Mouse (Mus musculus) Patski (cell line): ENCODE measurements at regions not wholly inside any gene's neighbourhood (a gene's known extent, or its start where the extent isn't known, plus 50 kb on each side); places are given as distances from the start of the nearest gene placed in this dataset.

ENCODE experiments used
- ATAC-seq: fragments of 100-300 bp; one replicate; pipeline ENCODE4 v1.8.0; 2021
- CTCF ChIA-PET: fragments of 350-600 bp; sonication (Branson Sonifier 250); formaldehyde crosslinking; loops from one replicate; lab custom pipeline; 2022; ENCODE audit warnings: inconsistent platforms; lab: Charles Lee
- POLR2A ChIA-PET: fragments of 350-600 bp; sonication (Branson Sonifier 250); formaldehyde crosslinking; loops from one replicate; lab custom pipeline; 2022; ENCODE audit warnings: antibody characterized with exemption, inconsistent platforms; lab: Charles Lee
- DNase-seq: peaks from one replicate; pipeline ENCODE4 v3.0.0-alpha.2; 2011; ENCODE audit warnings: low read depth, low spot score
- H3K27me3 ChIP-seq: fragments of 371-371 bp; one replicate; pipeline ENCODE4 v1.5.1; 2021
- CTCF ChIP-seq: fragments of 100-300 bp; IDR thresholded peaks from one replicate; pipeline ENCODE4 v1.5.1; 2021
- in situ Hi-C: fragments of 300-500 bp; cut with MboI; formaldehyde crosslinking; loops from 3 replicates; pipeline ENCODE4 v1.11.1; 2018; ENCODE audit warnings: low pct_unique_long_range_greater_than_20kb, mixed read lengths

- DNase-seq, result no peak
- in situ Hi-C loops, result no loop called here
- no peak for ATAC-seq
- ChIA-PET CTCF (interaction anchor here (0.8 kb wide), 1 partner anchor 34 kb away, joined by 3 read pairs; no protein-coding TSS in a partner anchor), POLR2A (interaction anchor here (0.7 kb wide), 1 partner anchor 8 kb away, joined by 4 read pairs; no protein-coding TSS in a partner anchor)
- H3K27me3 ChIP-seq, result no peaks in the 10 kb centered on the region
- no peak for TF ChIP-seq CTCF
Measured at GRCm38 (mm10) chr17:47295315-47296011, 73.2 kb upstream of the Mrps10 start.

DNA sequence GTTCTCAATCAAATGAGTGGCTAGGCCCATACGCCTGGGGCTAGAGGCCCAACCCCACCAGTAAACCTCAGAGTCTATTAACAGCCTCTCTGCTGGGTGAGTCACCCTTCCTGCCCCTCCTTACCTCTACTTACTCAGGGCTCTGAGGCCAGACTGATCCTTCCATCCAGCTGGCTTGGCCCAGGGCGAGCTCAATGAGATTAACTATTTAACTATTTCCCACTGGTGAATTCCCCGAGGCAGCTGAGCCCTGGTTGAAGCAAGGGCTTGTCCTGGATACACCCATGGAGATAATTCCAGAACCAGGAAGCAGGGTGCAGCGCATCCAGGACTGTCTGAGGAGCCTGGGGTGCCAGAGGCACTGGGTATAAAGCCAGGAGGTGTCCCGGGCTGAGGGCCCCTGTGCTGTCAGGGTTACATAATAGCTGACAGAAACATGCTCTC, 74.6 kb upstream of the Mrps10 start:
- H3K27me3 ChIP-seq, result no peaks in the 10 kb centered on the region
- ChIA-PET POLR2A (interaction anchor here (0.9 kb wide), 1 partner anchor 12 kb away, joined by 3 read pairs; no protein-coding TSS in a partner anchor), CTCF (interaction anchor here (1.2 to 2.2 kb wide), 2 partner anchors 10 to 26 kb away, joined by 3 to 4 read pairs; no protein-coding TSS in a partner anchor)
- DNase-seq (peak; percentile 93), ATAC-seq (peak; percentile 99)
- in situ Hi-C loops, result no loop called here
- TF ChIP-seq CTCF, result no peak

GRCm38 (mm10) chr17:47293178-47293577, 75.5 kb upstream of the Mrps10 start:
- DNase-seq, result no peak

DNA sequence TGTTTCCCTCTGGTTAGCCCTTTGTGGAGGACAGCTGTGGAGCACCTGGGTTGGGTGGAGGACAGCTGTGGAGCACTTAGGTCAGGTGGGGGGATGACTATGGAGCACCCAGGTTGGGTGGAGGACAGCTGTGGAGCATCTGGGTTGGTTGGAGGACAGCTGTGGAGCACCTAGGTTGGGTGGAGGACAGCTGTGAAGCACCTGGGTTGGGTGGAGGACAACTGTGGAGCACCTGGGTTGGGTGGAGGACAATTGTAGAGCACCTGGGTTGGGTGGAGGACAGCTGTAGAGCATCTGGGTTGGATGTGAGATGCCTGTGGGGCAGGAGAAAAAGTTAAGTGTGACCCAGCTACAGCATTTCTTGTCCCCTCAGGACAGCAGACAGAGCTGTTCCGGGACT, 77.1 kb upstream of the Mrps10 start:
- no peaks in the 10 kb centered on the region for H3K27me3 ChIP-seq
- no peak for TF ChIP-seq CTCF
- CTCF ChIA-PET, result no interaction called here
- DNase-seq, result no peak
- POLR2A ChIA-PET, result no interaction called here
- ATAC-seq, result no peak
- in situ Hi-C loops, result no loop called here

More at GRCm38 (mm10) chr17:47293178-47293577, 75.5 kb upstream of the Mrps10 start:
- H3K27me3 ChIP-seq, result no peaks in the 10 kb centered on the region
- in situ Hi-C loops, result no loop called here
- POLR2A ChIA-PET, result interaction anchor here (0.9 kb wide), 1 partner anchor 11 kb away, joined by 3 read pairs; no protein-coding TSS in a partner anchor
- TF ChIP-seq CTCF, result no peak
- no peak for ATAC-seq
- CTCF ChIA-PET, result interaction anchor here (2.2 kb wide), 1 partner anchor 9 kb away, joined by 4 read pairs; no protein-coding TSS in a partner anchor

DNA sequence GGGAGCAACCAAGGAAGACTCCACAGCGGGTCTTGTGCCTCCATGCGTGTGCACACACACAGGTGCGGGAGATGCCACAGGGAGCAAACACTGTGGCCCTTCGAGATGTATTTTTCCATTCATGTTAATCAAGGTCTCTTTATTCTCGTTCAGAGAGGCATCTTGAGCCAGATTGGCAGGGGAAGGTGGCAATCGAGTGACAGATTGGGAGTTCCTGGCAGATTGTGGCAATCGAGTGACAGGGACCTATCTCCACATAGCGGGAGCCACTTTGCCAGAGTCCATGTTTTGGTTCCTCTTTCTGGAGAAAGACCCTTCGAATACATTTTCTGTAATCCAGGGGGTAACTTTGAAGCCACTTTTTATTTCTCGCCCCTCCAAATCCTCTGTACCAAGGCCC, 83.1 kb upstream of the Mrps10 start:
- TF ChIP-seq CTCF, result no peak
- POLR2A ChIA-PET, result no interaction called here
- no peaks in the 10 kb centered on the region for H3K27me3 ChIP-seq
- in situ Hi-C loops, result no loop called here
- CTCF ChIA-PET, result interaction anchor here (1.2 kb wide), 1 partner anchor 10 kb away, joined by 3 read pairs; no protein-coding TSS in a partner anchor
- no peak for DNase-seq
- no peak for ATAC-seq

- DNase-seq, result no peak
- ChIA-PET CTCF (interaction anchor here (0.8 to 1.4 kb wide), 2 partner anchors 9 to 14 kb away, joined by 3 to 4 read pairs; no protein-coding TSS in a partner anchor), POLR2A (interaction anchor here (0.7 to 1.0 kb wide), 2 partner anchors 20 to 29 kb away, joined by 3 read pairs; no protein-coding TSS in a partner anchor)
- H3K27me3 ChIP-seq, result no peaks in the 10 kb centered on the region
- in situ Hi-C loops, result no loop called here
- no peak for TF ChIP-seq CTCF
- no peak for ATAC-seq
Measured at GRCm38 (mm10) chr17:47284236-47284635, 84.5 kb upstream of the Mrps10 start.

DNA sequence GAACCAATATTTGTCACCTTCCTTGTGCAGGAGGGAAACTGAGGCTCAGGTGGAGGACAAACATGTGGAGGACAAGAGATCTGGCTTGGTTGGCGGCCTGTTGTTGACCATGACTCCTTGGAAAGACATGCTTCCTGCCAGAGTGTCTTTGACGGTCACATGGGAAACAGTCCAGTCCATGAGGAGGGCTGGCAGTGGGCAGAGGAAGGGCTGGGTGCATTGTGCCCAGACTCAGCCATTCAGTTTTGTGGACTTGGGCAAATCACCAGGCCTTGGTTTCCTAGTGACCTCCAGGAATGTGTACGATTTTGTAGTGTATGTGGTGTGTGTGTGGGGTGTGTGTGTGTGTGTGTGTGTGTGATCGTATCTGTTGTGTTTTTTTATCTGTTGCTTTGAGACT, 85.5 kb upstream of the Mrps10 start:
- no peak for TF ChIP-seq CTCF
- CTCF ChIA-PET, result interaction anchor here (1.4 kb wide), 1 partner anchor 10 kb away, joined by 4 read pairs; no protein-coding TSS in a partner anchor
- DNase-seq (no peak), ATAC-seq (no peak)
- POLR2A ChIA-PET, result interaction anchor here (1.0 kb wide), 1 partner anchor 21 kb away, joined by 3 read pairs; no protein-coding TSS in a partner anchor
- H3K27me3 ChIP-seq, result no peaks in the 10 kb centered on the region
- in situ Hi-C loops, result no loop called here

DNA sequence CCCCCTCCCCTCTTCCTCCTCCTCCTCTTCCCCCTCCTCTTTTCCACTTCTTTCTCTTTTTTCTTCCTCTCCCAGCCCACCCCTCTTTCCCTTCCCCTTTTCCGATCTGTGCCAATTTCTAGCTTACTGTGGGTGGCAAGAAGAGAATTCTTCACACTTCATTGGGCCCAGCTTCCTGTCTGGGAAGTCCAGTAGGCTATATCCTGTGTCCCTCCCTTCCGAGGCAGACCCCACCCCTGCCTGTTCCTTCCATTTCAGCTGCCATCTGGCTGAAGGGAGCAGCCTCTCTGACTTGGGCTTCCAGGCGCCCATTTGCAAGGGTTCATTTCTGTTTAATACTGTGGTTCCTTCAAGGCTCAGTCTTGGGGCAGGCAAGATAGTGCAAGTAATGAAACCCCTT, 86.2 kb upstream of the Mrps10 start:
- POLR2A ChIA-PET, result interaction anchor here (0.7 kb wide), 1 partner anchor 11 kb away, joined by 3 read pairs; no protein-coding TSS in a partner anchor
- H3K27me3 ChIP-seq, result no peaks in the 10 kb centered on the region
- ATAC-seq, result no peak
- CTCF ChIA-PET, result no interaction called here
- TF ChIP-seq CTCF, result no peak
- no peak for DNase-seq
- in situ Hi-C loops, result no loop called here

- no peak for ATAC-seq
- in situ Hi-C loops, result no loop called here
- no peak for DNase-seq
- CTCF ChIA-PET, result no interaction called here
- no peak for TF ChIP-seq CTCF
- H3K27me3 ChIP-seq, result no peaks in the 10 kb centered on the region
- POLR2A ChIA-PET, result interaction anchor here (0.6 to 0.7 kb wide), 2 partner anchors 13 to 22 kb away, joined by 3 read pairs; no protein-coding TSS in a partner anchor
Measured at GRCm38 (mm10) chr17:47277890-47278289, 90.8 kb upstream of the Mrps10 start.

DNA sequence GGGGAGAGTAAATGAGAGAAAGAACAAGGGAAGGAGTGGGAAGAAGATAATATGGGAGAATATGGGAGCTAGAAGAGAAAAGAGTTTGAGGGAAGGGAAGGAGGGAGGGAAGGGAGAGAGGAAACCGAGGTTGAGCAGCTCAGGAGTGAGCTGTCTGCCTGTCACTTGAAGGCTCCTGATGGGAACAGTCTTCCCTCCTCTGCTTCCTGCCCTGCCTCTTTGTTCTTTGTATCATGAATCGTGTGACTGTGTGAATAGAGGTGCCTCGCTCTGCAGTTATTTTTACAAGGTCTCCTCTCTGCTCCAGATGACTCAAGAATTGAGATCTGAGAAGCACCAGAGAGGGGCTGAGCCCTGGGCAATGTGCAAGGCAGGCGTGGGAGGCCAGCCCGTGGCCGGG, 92.0 kb upstream of the Mrps10 start:
- no peaks in the 10 kb centered on the region for H3K27me3 ChIP-seq
- DNase-seq (no peak), ATAC-seq (no peak)
- CTCF ChIA-PET, result no interaction called here
- no peak for TF ChIP-seq CTCF
- POLR2A ChIA-PET, result no interaction called here
- in situ Hi-C loops, result no loop called here
